Mouse (Mus musculus): ENCODE measurements around the gene Dirc2.

DNA sequence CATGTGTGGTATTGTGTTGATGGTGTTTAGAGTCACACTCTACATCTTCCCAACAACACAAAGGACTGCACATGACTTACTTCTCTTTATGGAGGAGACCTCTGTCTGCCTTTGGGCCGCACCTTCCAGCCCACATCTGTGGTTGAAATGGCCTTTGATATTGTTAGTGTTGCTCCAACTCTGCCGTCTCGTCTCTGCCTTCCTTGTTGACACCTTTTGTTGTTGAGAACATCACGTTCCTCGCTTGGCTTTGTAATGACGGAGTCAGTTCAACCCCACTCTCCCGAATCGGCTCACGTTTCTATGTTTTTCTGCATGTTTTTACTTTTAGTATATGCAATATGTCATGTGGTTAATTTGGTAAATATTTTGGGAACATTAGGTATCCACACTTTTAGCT, 11.9 kb upstream of the Dirc2 start:
- TF ChIP-seq CTCF (IDR thresholded peaks at IDR 0.05; ENCODE audit: low read depth) = no peak
- no peak for TF ChIP-seq EP300 (IDR thresholded peaks at IDR 0.05; ENCODE audit: low read depth)
